Mouse (Mus musculus) ZHBTc4 (cell line): ENCODE measurements around the gene Ankfn1.

Source experiments
- DNase-seq: peaks from one replicate; pipeline ENCODE4 v3.0.0-alpha.2; 2011; ENCODE audit warnings: low read depth, low spot score

Gene Ankfn1

GRCm38 (mm10) chr11:89676922-89677321, 100.5 kb downstream of the Ankfn1 start:
- DNase-seq: no peak

- DNase-seq: no peak
These were observed 103.4 kb downstream of the Ankfn1 start for GRCm38 (mm10) chr11:89673916-89674507.

- DNase-seq: no peak
These were observed 104.9 kb downstream of the Ankfn1 start for GRCm38 (mm10) chr11:89672510-89673085.

GRCm38 (mm10) chr11:89665170-89665880, 112.1 kb downstream of the Ankfn1 start:
- no peak for DNase-seq

- DNase-seq: no peak
These were observed 118.4 kb downstream of the Ankfn1 start for GRCm38 (mm10) chr11:89659048-89659447.

GRCm38 (mm10) chr11:89656556-89656955, 120.9 kb downstream of the Ankfn1 start:
- peak; percentile 61 for DNase-seq

GRCm38 (mm10) chr11:89635740-89636139, 141.7 kb downstream of the Ankfn1 start:
- peak; percentile 84 for DNase-seq

- no peak for DNase-seq
These were observed 146.1 kb downstream of the Ankfn1 start for GRCm38 (mm10) chr11:89631315-89631714.

- DNase-seq: no peak
These were observed 148.9 kb downstream of the Ankfn1 start for GRCm38 (mm10) chr11:89628562-89628961.

- DNase-seq: no peak
These were observed 150.2 kb downstream of the Ankfn1 start for GRCm38 (mm10) chr11:89627232-89627631.

- DNase-seq: peak; percentile 48
These were observed 153.6 kb downstream of the Ankfn1 start for GRCm38 (mm10) chr11:89623698-89624445.

GRCm38 (mm10) chr11:89619955-89620354, 157.5 kb downstream of the Ankfn1 start:
- DNase-seq: peak; percentile 62

GRCm38 (mm10) chr11:89615806-89616205, 161.6 kb downstream of the Ankfn1 start:
- no peak for DNase-seq

GRCm38 (mm10) chr11:89611596-89611995, 165.9 kb downstream of the Ankfn1 start:
- DNase-seq: peak; percentile 76

GRCm38 (mm10) chr11:89608071-89608470, 169.4 kb downstream of the Ankfn1 start:
- DNase-seq: no peak

- DNase-seq: no peak
These were observed 170.2 kb downstream of the Ankfn1 start for GRCm38 (mm10) chr11:89607270-89607669.

GRCm38 (mm10) chr11:89606346-89606745, 171.1 kb downstream of the Ankfn1 start:
- DNase-seq: no peak

- DNase-seq: no peak
These were observed 174.5 kb downstream of the Ankfn1 start for GRCm38 (mm10) chr11:89602966-89603365.

GRCm38 (mm10) chr11:89600921-89601515, 176.4 kb downstream of the Ankfn1 start:
- DNase-seq: no peak

GRCm38 (mm10) chr11:89590273-89590874, 187.1 kb downstream of the Ankfn1 start:
- no peak for DNase-seq

GRCm38 (mm10) chr11:89586341-89586740, 191.1 kb downstream of the Ankfn1 start:
- no peak for DNase-seq
